Mouse (Mus musculus) lung, embryonic 16.5 days (tissue): ENCODE data around the gene Gm20458. TPM values are rescaled to one million over a fixed set of nuclear protein-coding genes. Genes with fewer than 3 reads are reported as not detected.

Experiments used
- ATAC-seq: fragments of 200-750 bp; cut with Nextera tagmentation; 2 replicates; pipeline ENCODE4 v1.8.0; 2017; ENCODE audit warnings: low read depth, mild to moderate bottlenecking, moderate library complexity
- H3K27ac ChIP-seq: fragments of 300-500 bp; sonication (generic); 2 replicates; pipeline ENCODE4 v1.5.1; 2014; ENCODE audit warnings: mild to moderate bottlenecking, control low read depth, low read length
- H3K27me3 ChIP-seq: fragments of 300-500 bp; sonication (generic); 2 replicates; pipeline ENCODE4 v1.6.1; 2014; ENCODE audit warnings: low read depth, low read length, mixed read lengths; ENCODE audit not compliant: control insufficient read depth, insufficient read depth
- H3K36me3 ChIP-seq: fragments of 300-500 bp; sonication (generic); 2 replicates; pipeline ENCODE4 v1.6.1; 2014; ENCODE audit warnings: low read length; ENCODE audit not compliant: control insufficient read depth, insufficient read depth
- H3K4me1 ChIP-seq: fragments of 300-500 bp; sonication (generic); replicated peaks from 2 replicates; pipeline ENCODE4 v1.6.1; 2014; ENCODE audit warnings: low read length, mixed read lengths; ENCODE audit not compliant: control insufficient read depth, insufficient read depth
- H3K4me2 ChIP-seq: fragments of 300-500 bp; sonication (generic); 2 replicates; pipeline ENCODE4 v1.6.1; 2014; ENCODE audit warnings: low read depth, low read length, control low read depth
- H3K4me3 ChIP-seq: fragments of 300-500 bp; sonication (generic); 2 replicates; pipeline ENCODE4 v1.5.1; 2014; ENCODE audit warnings: mild to moderate bottlenecking, low read length, control low read depth
- H3K9ac ChIP-seq: fragments of 300-500 bp; sonication (generic); 2 replicates; pipeline ENCODE4 v1.6.1; 2014; ENCODE audit warnings: low read length, control low read depth
- H3K9me3 ChIP-seq: fragments of 300-500 bp; sonication (generic); 2 replicates; pipeline ENCODE4 v1.6.1; 2016; ENCODE audit warnings: low read length; ENCODE audit not compliant: control insufficient read depth
- WGBS: fragments of 180-500 bp; shearing (Covaris S2); extraction: QIAGEN DNeasy Blood & Tissue Kit; methylation state at CpG from one replicate; pipeline ENCODE4 v1.1.7; 2014; 5-methylcytosine and 5-hydroxymethylcytosine counted together
- polyA plus RNA-seq: library from polyadenylated mRNA; unstranded; fragments of >200 nt; fragmentation: Nextera tagmentation; extraction: Ambion mirVana; gene quantifications from 2 replicates; pipeline ENCODE4 v1.2.1, GENCODE M21; 2015

The Gm20458 gene
- polyA plus RNA-seq, 1 experiment from 2014 or later, result 15.2 TPM

- H3K27ac ChIP-seq, result no peak overlapping the region
- H3K36me3 ChIP-seq, result peaks cover 13% of the 10 kb centered on the region
- 4% methylated on average over 21 of the region's 21 CpGs for WGBS
- H3K4me1 ChIP-seq, result peaks cover 7% of the 10 kb centered on the region
- H3K4me2 ChIP-seq, result peak overlapping the region; percentile 71
- H3K4me3 ChIP-seq, result peak overlapping the region; percentile 77
- no peaks in the 10 kb centered on the region for H3K9me3 ChIP-seq
- H3K27me3 ChIP-seq, result no peaks in the 10 kb centered on the region
- peak; percentile 49 for ATAC-seq
- H3K9ac ChIP-seq, result peak overlapping the region; percentile 76
Measured at GRCm38 (mm10) chr2:164497691-164498268, 37.0 kb downstream of the Gm20458 start.

GRCm38 (mm10) chr2:164499317-164499716, 38.5 kb downstream of the Gm20458 start:
- Histone ChIP-seq H3K9me3 (peaks cover 3% of the 10 kb centered on the region; the same call in 1 of the 2 replicates), H3K36me3 (peaks cover 25% of the 10 kb centered on the region), H3K27ac (no peak overlapping the region), H3K27me3 (no peaks in the 10 kb centered on the region), H3K9ac (no peak overlapping the region), H3K4me1 (peaks cover 7% of the 10 kb centered on the region), H3K4me2 (no peak overlapping the region), H3K4me3 (no peak overlapping the region)
- no peak for ATAC-seq
- 60% methylated on average over 5 of the region's 5 CpGs for WGBS

GRCm38 (mm10) chr2:164500511-164500910, 39.7 kb downstream of the Gm20458 start:
- Histone ChIP-seq H3K4me1 (peaks cover 7% of the 10 kb centered on the region), H3K27ac (no peak overlapping the region), H3K4me3 (no peak overlapping the region), H3K9me3 (peaks cover 9% of the 10 kb centered on the region), H3K9ac (no peak overlapping the region), H3K4me2 (no peak overlapping the region), H3K27me3 (no peaks in the 10 kb centered on the region), H3K36me3 (peaks cover 35% of the 10 kb centered on the region)
- ATAC-seq, result no peak
- WGBS, result 83% methylated on average over 7 of the region's 7 CpGs

- Histone ChIP-seq H3K27me3 (no peaks in the 10 kb centered on the region), H3K9me3 (peaks cover 9% of the 10 kb centered on the region), H3K9ac (no peak overlapping the region), H3K27ac (no peak overlapping the region), H3K36me3 (peaks cover 38% of the 10 kb centered on the region), H3K4me3 (no peak overlapping the region), H3K4me1 (no peaks in the 10 kb centered on the region; the same call in 1 of the 2 replicates), H3K4me2 (no peak overlapping the region)
- WGBS, result 95% methylated on average over 3 of the region's 3 CpGs
- ATAC-seq, result no peak
Measured at GRCm38 (mm10) chr2:164504919-164505318, 44.2 kb downstream of the Gm20458 start.

GRCm38 (mm10) chr2:164505619-164506347, 45.0 kb downstream of the Gm20458 start:
- Histone ChIP-seq H3K36me3 (peaks cover 33% of the 10 kb centered on the region), H3K9ac (no peak overlapping the region), H3K9me3 (peaks cover 9% of the 10 kb centered on the region), H3K4me1 (no peaks in the 10 kb centered on the region; the same call in 1 of the 2 replicates), H3K4me3 (no peak overlapping the region), H3K27ac (no peak overlapping the region), H3K4me2 (no peak overlapping the region), H3K27me3 (no peaks in the 10 kb centered on the region)
- no peak for ATAC-seq
- 78% methylated on average over 4 of the region's 4 CpGs for WGBS

- Histone ChIP-seq H3K4me1 (no peaks in the 10 kb centered on the region; the same call in 1 of the 2 replicates), H3K27me3 (no peaks in the 10 kb centered on the region), H3K4me2 (no peak overlapping the region), H3K9me3 (peaks cover 9% of the 10 kb centered on the region), H3K27ac (no peak overlapping the region), H3K4me3 (no peak overlapping the region), H3K9ac (no peak overlapping the region), H3K36me3 (peaks cover 24% of the 10 kb centered on the region)
- no peak for ATAC-seq
- 85% methylated on average over 19 of the region's 19 CpGs for WGBS
Measured at GRCm38 (mm10) chr2:164507811-164508210, 47.0 kb downstream of the Gm20458 start.

- Histone ChIP-seq H3K36me3 (peaks cover 2% of the 10 kb centered on the region; the same call in 1 of the 2 replicates), H3K4me1 (no peaks in the 10 kb centered on the region; the same call in 1 of the 2 replicates), H3K27me3 (no peaks in the 10 kb centered on the region), H3K9me3 (no peaks in the 10 kb centered on the region), H3K4me2 (no peak overlapping the region), H3K27ac (peak overlapping the region; percentile 59), H3K4me3 (no peak overlapping the region), H3K9ac (no peak overlapping the region)
- peak; percentile 69 for ATAC-seq
- 16% methylated on average over 5 of the region's 5 CpGs for WGBS
Measured at GRCm38 (mm10) chr2:164510621-164511190, 49.9 kb downstream of the Gm20458 start.

- no peak overlapping the region for H3K9ac ChIP-seq
- H3K4me1 ChIP-seq, result peaks cover 2% of the 10 kb centered on the region; the same call in 1 of the 2 replicates
- H3K36me3 ChIP-seq, result no peaks in the 10 kb centered on the region
- H3K27ac ChIP-seq, result peak overlapping the region; percentile 5; the same call in 1 of the 2 replicates
- 57% methylated on average over 12 of the region's 14 CpGs for WGBS
- H3K4me2 ChIP-seq, result no peak overlapping the region
- no peaks in the 10 kb centered on the region for H3K27me3 ChIP-seq
- no peak for ATAC-seq
- no peak overlapping the region for H3K4me3 ChIP-seq
- H3K9me3 ChIP-seq, result 0 out of 2 replicates have a peak, but pooled peaks cover 3% of the 10 kb centered on the region
Measured at GRCm38 (mm10) chr2:164512121-164512909, 51.5 kb downstream of the Gm20458 start.
